Mouse (Mus musculus): ENCODE data around the gene Lsp1. TPM values are rescaled to one million over a fixed set of nuclear protein-coding genes. Genes with fewer than 3 reads are reported as not detected.

Lsp1 gene
- total RNA-seq, 2 experiments from 2014 or later = 26.7 to 39.3 TPM

DNA sequence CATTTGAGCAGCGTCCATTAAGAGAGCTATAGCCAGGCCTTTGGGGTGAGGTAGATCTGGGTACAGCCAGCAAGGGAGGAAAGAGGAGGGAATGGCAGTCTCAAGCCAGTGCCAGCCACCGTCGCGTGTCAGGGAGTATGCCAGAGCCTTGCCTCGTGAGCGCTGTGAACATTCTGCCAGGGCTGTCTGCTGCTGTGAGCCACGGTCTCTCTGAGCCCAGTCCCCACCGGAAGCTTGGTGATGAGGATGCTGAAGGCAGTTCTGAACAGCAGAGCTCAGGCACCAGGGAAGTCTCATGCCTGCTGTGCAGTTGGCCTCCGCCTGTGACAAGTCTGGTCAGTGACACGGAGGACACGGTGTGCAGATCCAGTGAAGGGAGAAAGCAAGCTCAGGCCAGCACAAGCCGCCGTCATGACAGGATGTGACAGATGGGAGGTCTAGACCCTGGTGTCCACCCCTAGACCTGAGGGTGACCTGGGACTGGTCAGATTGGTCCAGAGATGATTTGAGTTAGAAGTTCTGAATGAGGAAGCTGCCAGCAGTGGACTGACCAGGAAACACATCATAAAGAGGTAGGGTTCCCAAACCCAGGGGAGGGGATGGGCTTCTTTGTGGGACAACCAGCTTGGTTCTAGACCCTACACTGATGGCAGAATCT is 16.3 kb downstream of the Lsp1 start:
- no peak for DNase-seq

DNA sequence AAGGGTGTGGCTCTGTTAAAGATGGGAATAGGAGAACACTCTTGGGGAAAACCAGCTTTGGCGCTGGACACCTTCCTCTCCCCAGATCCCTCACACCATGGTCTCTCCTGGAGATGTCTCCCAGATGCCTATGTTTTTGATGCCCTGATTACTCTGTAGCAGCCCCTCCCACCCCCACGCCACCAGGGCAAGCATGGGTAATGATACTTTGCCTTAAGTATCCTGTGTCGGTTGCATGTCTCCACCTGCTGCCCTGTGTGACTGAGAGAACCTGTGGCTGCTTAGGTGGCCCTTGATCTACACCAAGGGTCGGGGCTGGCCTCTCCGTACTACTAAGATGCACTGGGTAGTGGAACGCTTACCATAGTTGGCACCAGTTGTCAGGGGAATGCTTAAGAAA is 17.4 kb downstream of the Lsp1 start:
- no peak for DNase-seq

DNA sequence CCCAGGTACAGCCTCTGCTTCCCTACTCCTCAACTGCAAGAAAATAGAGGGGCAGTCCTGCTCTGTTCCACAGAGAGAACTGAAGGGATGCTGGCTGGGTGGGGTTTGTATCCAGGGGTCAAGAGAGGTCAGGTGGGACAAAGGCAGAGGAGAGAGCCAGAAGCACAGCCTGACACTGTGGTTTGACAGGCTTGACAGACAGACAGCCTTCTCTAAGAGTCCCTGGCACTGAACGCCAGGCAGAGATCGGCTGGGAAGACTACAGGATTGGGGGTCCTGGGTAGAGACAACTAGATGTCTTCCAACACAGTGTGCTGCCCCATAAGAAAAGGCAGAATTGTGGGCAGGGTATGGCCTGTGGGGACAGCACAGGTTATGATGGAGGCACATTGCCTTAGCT is 18.0 kb downstream of the Lsp1 start:
- DNase-seq = no peak

DNA sequence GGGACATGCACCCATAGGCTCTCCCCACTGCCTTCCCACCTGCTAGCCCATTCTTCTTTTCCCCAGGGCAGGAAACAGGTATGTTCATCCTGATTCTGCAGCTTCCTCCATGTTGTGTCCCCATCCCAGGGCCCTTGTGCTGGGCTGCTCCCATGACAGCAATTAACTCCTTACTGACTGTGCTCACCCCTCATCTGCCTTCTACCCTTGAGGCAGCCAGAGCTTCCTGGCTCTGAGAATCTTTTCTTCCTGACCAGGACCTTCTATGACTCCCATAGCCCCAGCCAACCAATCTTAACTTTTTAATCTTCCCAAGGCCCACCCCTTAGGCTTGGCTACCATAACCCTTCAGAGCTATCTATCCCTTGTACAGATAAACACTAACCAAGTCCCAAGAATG is 18.7 kb downstream of the Lsp1 start:
- no peak for DNase-seq

DNA sequence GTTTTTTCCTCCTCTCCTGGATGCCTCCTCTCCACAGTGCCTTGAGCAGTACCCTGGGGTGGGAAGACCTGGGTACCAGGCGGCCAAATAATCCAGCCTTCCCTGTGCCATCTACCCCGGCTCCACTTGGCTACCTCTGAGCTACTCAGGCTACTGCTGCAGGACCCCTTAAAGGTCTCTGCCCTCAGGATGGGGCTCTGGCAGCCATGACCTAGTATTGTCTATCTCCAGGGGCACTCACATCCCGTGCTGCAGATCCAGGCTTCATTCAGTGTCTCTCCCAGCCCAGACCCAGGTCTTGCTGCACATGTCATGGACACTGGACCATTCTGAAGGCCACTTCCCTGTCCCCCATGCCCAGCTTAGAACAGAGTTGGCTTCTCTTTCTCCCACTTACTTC is 19.3 kb downstream of the Lsp1 start:
- no peak for DNase-seq

DNA sequence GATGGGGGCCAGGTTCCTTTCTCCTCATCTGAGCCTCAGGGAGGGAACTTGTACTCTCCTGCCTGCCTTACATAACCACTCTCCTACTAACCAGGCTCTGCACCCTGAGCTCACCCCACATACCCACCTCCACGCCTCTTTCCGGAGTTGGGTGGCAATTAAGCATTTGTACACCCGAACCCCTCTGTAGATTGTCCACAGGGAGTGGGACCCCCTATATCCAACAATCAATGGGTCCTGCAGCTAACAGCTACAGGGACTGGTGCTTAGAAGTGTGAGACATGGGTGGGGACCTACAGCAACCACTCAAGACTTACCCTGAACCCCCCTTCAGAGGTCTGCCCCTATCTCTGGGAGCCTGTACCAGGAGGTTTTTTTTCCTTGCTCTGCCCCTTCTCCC is 20.1 kb downstream of the Lsp1 start:
- no peak for DNase-seq

DNA sequence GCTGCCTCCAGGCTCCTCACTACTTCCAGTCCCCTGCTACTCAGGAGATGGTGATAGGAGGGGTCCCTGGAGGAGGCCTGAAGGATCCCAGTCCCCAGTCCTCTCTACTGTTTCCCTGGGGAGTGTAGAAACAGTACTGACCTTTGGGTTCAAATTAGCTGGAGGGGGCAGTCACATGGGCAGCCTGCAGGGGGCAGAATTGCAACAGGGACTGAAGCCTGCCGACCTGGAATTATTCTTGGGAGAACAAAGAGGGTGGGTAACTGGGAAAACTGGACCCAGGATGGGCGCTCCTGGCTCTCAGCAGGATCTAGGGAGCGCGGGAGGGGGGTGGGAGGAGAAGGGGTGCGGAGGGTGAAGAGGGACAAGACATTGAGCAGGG is 20.6 kb downstream of the Lsp1 start:
- DNase-seq = peak; percentile 72

DNA sequence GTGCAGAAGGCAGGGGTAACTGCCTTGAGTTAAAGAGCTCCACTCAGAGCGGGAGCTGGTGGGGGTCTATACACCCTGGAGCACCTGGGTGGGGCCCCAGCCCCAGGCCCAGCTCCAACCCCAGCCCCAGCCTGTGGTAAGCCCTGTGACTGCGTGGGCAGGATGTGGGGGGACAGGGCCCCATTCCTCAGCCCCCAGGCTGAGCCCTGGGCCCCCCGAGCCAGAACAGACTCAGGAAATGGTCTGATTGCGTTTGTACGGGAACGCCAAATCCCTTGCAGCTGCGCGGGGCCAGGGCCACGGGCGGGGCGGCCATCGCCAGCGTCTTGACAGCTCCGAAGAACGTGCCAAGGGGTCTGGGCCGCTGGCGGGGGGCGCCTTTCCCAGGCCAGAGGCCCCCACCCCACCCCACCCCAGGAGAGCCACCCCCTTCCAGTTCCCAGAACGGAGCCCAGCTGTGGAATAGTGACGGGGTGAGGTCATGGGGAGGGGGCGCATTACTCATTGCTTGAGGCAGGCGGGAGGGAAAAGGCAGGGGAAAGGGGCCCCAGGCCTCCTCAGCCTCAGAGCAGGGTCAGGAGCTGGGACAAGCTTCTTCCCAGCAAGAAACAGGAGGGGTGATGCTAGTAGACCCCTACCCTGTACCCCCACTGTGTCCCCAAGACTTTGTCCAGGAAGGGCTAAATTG is 21.1 kb downstream of the Lsp1 start:
- DNase-seq = peak; percentile 48

DNA sequence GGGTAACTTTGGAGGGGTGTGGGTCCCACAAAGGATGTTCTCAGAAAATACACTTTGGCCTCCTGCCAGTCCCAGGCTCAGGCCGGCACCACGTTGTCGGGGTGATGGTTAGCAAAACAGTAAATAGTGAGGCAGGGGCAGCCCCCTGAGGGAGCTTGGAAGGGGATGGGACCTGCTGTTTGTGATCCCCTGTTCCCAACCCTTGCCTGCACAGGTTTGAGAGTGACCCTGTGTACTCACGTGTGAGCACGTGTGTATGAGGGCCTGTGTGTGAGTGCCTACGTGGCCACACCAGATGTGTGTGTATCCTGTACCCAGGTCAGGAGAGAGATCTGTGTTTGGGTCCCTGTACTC is 21.6 kb downstream of the Lsp1 start:
- no peak for DNase-seq

DNA sequence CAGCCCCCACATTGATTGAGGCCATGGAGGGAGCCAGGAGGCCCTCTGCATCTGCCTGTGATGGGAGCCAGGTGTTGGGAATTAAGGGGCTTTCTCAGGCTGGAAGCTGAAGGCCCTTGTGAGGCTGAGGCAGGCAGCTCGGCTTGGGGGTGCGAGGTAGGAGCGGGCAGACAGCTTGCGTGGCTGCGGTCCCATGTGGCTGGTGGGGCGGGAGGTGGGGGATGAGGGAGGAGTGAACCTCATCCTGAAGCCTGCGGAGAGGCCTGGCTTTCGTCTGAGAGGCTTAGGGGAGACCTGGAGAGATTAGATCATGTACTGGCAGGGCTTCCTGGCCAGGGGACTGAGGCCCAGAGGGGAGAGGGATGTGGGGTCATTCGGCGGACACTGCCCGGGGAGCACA is 22.5 kb downstream of the Lsp1 start:
- DNase-seq = no peak

DNA sequence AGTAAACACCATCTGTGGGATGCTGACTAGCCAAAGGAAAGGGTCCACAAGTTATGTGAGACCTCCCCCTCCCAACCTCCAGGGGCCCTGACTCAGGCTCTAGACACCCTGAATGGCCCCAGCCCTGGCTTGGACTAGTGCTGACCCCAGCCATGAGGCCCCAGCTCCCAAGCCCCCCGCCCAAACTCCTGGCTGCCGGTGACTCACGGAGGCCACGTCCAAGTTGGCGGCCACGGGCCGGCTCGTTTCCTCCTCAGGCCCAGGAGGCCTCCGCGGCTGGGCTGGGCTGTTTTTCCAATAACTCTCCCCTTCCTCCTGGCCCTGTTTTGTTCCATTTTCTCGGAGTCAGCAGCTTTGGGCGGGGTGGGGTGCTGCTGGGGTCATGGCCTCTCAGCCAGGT is 24.2 kb downstream of the Lsp1 start:
- peak; percentile 34 for DNase-seq

DNA sequence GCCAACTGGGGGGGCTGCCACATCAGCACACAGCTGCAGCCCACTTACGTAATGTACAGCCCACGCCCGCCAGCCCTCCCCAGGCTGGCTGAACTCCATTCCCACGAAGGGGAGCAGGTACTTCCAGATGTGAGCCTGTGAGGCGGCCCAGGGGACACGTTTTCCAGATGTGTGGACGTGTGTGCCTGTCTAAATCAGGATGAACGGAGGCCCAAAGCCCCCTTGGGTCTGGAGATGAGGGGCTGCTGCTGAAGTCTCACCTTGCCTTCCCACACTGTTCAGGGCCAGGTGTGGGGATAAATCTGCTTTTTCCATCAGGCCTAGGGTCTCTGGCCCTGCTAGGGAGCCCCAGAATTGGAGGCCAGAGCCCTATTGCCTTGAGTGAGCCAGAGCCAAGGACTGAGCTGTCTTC is 26.1 kb downstream of the Lsp1 start:
- no peak for DNase-seq

DNA sequence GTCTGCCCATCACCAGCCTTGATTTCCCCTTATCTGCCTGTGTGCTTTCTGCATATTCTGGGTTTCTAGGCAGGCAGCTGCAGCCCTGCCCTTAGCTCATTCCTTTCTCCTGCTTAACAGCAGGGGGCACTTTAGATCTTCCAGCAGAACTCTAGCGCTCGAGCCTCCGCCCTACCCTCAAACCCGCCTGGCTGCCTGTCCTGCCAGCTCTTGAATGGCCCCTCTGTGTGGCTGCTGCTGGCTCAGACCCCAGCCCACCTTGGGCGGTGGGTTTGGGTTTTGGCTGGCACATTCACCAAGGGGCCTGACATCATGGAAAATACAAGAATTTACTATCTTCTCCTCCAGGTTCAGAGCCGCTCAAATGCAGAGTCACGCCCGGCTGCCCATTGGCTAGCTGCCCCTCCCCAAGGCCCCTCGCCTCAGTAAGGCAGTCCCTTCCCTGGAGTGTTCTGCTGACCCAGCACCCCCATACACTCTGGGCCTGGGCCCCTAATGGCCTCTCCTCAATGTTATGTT is 26.8 kb downstream of the Lsp1 start:
- DNase-seq = peak; percentile 56

DNA sequence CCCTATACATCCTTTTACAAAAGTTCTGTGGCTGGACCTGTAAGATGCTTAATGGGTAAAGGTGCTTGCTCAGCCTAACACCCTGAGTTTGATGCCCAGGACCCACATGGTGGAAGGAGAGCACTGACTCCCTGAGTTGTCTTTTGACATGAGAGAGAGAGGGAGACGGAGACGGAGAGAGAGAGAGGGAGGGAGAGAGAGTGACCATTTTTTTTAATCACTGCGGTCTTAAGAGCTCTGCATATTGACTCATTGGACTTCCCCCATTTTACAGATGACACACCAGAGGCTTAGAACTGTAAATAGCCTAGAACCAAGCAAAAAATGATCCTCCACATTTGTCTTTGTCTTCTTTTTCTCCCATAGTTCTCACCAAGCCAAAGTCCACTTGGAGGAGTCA is 27.4 kb downstream of the Lsp1 start:
- DNase-seq = no peak

DNA sequence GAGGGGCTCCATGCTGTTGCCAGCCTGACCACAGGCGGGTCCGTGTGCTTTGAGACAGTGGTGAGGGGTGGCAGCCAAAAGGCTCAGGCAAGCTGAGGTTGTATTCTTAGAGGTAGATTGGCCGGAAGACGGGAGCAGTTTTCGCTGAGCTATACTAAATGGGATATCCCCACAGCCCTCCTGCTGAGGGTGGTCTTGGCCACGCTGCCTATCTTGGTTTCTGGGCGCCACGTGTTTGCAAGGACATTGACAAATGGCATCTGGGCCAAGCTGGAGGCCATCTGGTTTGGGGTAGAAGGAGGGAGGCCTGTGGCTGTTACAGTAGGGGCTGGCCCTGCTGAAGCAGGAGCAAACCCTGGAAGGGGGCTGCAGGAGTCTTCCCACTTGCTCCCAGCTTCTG is 32.9 kb downstream of the Lsp1 start:
- no peak for DNase-seq

DNA sequence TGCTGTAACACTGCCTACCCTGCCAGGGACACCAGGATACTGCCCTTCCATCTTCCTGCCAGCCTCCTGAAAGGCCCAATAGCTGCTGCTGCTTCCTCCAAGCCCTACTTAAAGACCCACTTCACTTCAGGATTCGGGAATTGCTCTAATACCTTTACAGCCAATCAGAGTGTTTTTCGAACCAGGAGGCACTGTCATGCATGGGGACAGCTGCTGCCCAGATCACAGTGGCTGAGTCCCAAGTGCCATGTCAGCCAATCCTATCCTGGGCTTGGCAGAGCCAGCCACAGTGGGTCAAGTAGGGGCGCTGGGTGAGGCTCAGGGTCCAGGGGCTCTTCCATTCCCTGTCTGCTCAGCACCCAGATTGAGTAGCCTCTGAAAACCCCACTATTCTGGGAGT is 35.5 kb downstream of the Lsp1 start:
- DNase-seq = no peak

DNA sequence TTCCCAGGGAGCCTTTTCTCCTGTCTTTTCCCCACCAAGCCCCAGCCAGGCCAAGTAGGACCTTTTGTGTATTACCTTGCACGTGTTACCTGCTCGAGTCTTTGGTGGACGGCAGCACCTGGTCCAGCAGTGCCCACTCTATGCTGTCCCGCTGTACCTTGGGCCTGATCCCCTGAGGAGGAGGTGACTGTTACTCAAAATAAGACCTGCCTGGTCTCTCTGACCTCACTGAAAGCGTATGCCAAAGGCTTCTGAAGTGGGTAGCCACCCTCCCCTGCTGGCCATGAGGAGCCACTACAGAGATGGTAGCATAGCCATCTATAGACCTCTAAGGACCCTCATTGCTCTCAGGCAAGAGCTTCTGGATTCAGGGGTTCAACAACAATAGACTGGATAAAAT is 36.2 kb downstream of the Lsp1 start:
- DNase-seq = no peak

DNA sequence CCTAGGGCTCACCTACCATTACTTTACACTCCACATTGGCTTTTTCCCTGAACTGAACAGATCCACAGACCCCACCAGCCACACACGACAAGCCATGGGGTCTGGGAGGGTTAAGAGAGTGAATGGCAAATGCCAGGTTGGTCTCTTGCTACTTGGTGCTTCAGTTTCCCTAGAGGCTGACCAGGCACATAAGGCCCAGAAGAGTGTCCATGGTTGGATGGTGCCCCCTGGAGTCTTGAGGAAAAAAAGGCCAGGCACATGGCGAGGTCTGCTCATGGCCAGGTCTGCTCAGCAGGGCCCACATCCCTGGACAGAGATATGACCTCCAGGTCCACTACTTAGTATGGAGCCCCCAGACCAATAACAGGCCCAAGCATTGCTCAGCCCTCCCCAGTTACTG is 37.2 kb downstream of the Lsp1 start:
- no peak for DNase-seq

DNA sequence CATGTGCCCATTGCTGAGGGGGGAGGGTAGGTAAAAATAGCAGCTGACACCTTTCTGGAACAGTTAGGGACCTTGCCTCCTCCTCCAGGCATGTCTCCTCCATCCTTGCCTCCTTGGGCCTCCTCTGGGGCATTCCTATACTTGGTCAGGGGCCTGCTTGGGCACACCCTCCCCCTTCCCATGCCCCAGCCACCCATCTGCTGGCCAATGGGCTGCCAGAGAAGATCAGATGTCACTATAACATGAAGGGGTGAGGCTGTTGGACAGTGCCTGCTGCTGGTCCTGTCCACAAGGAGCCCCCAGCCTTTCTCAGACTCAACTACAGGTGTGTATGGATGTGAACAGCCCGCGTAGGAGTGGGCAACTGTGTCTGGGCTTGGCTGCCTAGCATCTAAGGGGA is 38.0 kb downstream of the Lsp1 start, which contains the start of gene Tnnt3:
Gene Tnnt3 (plus strand): TSS at position 262 of the 400 bp plus-strand sequence.
- no peak for DNase-seq

DNA sequence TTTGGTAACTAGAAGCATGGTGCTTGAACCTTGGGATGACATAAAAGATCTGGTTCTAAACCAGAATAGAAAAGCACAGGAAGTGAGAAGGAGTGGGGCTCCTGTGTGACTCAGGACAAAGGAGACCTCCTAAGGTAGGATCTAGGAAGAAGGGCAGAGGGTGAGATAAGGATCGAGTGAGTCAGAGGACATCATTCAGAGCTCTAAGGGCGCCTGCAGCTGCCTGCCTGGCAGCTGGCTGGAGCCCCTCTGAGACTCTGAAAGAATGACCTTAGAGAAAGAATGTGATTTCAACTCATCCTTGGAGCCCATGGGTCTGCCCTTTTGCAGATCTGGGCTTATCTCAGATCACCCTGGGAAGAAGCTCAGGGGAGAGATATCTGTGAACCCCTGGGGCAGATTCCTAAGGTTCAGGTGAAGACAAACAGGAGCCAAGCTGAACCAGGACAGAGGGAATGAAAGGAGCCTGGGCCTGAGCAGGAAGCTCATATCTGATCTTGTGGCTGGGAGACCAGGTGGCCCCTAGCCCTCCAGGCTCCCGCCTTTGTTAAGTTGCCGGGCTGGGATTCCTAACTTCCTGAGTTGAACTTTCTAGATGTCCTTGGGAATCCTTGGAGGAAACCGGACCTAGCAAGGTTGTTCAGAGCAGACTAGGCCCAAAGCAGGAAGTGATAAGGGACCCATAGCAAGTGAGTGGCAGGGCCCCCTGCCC is 38.6 kb downstream of the Lsp1 start:
- DNase-seq = no peak

DNA sequence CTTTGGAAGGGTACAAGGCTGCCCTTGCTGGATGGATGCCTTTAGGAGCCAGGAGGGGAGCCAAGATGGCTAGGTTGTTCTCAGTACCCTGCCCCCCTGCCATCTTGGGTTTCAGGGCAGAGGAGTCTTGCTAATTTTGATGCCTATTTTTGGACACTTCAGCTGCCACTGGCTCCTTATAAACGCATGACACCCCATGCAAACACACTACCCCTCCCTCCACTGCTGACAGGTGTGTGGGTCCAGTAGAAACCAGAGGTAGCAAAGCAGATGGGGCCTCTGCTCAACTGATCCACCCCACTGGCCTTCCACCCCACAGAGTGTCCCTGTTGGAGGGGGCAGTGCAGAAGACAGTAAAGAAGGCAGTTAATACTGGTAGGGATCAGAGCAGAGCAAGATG is 39.4 kb downstream of the Lsp1 start:
- no peak for DNase-seq

DNA sequence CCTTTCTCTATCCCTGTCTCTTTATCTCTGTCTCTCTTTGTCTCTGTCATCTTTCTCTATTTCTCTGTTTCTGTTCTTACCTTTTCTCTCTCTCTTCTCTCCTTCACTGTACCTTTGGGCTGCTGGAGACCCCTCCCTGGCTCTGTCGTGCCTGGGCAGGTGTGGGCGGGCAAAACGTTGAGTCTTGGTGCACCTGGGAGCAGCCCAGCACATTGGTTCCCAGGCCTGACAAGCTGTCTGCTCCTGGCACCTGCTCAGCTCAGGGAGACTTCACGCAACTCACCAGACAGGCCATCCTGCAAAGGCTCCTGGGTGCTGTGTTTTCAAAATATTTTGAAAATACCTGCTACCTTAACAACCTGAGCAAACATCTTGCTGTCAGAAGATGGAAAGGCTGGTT is 42.6 kb downstream of the Lsp1 start:
- no peak for DNase-seq

DNA sequence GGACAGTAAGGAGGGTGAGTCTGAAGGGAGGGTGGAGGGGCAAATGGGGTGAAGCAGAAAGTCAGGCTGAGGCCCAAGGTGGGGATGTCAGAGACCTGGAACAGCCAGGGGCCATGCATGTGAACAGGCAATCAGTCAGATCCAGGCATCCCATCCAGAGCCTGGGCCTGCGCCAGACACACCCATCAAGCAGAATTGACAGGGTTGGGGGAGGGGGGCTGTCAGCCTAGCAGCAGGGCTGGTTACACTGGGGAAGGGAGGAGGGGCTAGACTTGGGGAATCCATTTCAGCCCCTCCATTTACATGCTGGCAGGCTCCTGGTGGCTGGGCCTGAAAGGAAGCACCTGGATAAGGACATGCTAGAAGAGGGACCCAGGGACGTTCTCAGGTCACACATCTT is 45.3 kb downstream of the Lsp1 start:
- no peak for DNase-seq

DNA sequence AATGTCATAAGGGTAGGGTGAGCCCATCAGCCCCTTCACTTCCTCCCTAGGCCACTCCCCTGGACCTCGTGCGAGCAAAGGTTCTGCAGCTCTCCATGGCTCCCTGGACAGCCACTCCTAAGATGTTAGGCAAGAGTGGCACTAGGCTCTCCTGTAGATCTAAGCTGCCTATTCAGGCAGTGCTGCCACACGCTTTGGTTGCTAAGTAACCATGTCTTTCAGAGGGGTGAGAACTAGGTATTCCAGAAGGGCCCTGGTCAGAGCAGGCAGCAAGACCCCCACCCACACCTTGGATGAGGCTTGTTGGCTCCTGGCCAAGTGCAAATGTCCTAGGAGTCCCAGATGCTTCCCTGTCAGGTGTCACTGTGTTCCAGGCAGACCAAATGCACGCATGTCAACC is 45.9 kb downstream of the Lsp1 start:
- no peak for DNase-seq
